Mouse (Mus musculus): ENCODE measurements around the gene Guca1a. TPM values are rescaled to one million over a fixed set of nuclear protein-coding genes. Genes with fewer than 3 reads are reported as not detected.

Gene Guca1a
- polyA plus RNA-seq (2021): 0.13 TPM

- ChIA-PET POLR2A (no interaction called here), CTCF (interaction anchor here (0.8 to 1.5 kb wide), 2 partner anchors 9 to 26 kb away, joined by 3 read pairs; no protein-coding TSS in a partner anchor)
- peaks cover 3% of the 10 kb centered on the region for H3K27me3 ChIP-seq
- no peak for ATAC-seq
- in situ Hi-C loops (cut with MboI; ENCODE audit: low pct_unique_long_range_greater_than_20kb): no loop called here
- DNase-seq (ENCODE audit: low read depth, low spot score): no peak
- no peak for TF ChIP-seq CTCF (IDR thresholded peaks at IDR 0.05)
Measured at GRCm38 (mm10) chr17:47400451-47400850, at the start of gene Guca1a. TSS of gene Guca1a (minus strand) at chr17:47400584.

GRCm38 (mm10) chr17:47449432-47449831, 49.0 kb upstream of the Guca1a start:
- in situ Hi-C loops (cut with MboI; ENCODE audit: low pct_unique_long_range_greater_than_20kb): no loop called here
- no peaks in the 10 kb centered on the region for H3K27me3 ChIP-seq
- CTCF ChIA-PET: no interaction called here
- POLR2A ChIA-PET: no interaction called here
- no peak for TF ChIP-seq CTCF (IDR thresholded peaks at IDR 0.05)
- DNase-seq (ENCODE audit: low read depth, low spot score) (no peak), ATAC-seq (no peak)

GRCm38 (mm10) chr17:47448523-47449372, 48.4 kb upstream of the Guca1a start:
- DNase-seq (ENCODE audit: low read depth, low spot score): no peak
- in situ Hi-C loops (cut with MboI; ENCODE audit: low pct_unique_long_range_greater_than_20kb): no loop called here
- H3K27me3 ChIP-seq: no peaks in the 10 kb centered on the region
- no peak for ATAC-seq
- POLR2A ChIA-PET: no interaction called here
- no peak for TF ChIP-seq CTCF (IDR thresholded peaks at IDR 0.05)
- CTCF ChIA-PET: no interaction called here

DNA sequence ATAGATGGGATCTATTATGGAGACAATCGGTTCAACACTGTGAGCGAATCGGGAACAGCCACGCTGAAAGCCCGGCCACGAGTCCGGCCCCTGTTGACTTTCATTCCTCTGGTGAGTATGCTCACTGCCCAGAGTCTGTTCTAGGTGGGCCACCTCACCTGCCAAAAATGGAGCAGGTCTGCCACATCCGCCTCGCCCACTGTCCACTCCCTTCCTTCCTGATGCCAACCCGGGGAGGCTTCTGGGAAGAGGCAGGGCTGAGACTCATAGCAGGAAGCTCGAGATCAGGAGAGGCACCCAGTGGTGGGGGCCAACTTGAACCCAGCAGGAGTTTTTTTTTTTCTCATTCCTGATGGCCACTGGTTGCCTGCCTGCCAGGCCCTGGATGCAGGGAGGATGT, 46.2 kb upstream of the Guca1a start:
- CTCF ChIA-PET: no interaction called here

DNA sequence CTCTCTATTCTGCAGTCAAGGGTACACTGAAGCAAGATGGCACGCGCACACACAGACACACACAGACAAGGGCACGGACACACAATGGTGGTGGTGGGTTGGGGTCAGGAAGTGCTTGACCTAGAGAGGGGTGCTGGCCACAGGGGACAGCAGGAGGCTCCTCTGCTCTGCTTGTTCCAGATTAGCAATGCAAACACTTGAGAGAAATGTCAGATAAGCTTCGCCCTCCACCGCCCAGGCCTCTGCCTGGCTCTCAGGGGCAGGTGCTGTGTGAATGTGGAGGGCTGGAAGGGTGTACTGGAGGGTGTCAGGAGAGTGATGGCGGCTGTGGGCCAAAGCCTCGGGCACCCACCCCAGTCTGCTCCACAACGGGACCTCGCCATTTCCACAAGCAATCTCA, 45.6 kb upstream of the Guca1a start:
- no peak for DNase-seq (ENCODE audit: low read depth, low spot score)

More for the DNA sequence above, 46.2 kb upstream of the Guca1a start:
- ATAC-seq (no peak), DNase-seq (ENCODE audit: low read depth, low spot score) (no peak)
- H3K27me3 ChIP-seq: no peaks in the 10 kb centered on the region
- TF ChIP-seq CTCF (IDR thresholded peaks at IDR 0.05): no peak
- in situ Hi-C loops (cut with MboI; ENCODE audit: low pct_unique_long_range_greater_than_20kb): no loop called here
- POLR2A ChIA-PET: no interaction called here

GRCm38 (mm10) chr17:47445518-47445917, 45.1 kb upstream of the Guca1a start:
- no peak for DNase-seq (ENCODE audit: low read depth, low spot score)
- H3K27me3 ChIP-seq: no peaks in the 10 kb centered on the region
- no peak for TF ChIP-seq CTCF (IDR thresholded peaks at IDR 0.05)

More for the DNA sequence above, 45.6 kb upstream of the Guca1a start:
- H3K27me3 ChIP-seq: no peaks in the 10 kb centered on the region
- no peak for TF ChIP-seq CTCF (IDR thresholded peaks at IDR 0.05)
- ATAC-seq: no peak
- ChIA-PET CTCF (no interaction called here), POLR2A (no interaction called here)
- in situ Hi-C loops (cut with MboI; ENCODE audit: low pct_unique_long_range_greater_than_20kb): no loop called here

DNA sequence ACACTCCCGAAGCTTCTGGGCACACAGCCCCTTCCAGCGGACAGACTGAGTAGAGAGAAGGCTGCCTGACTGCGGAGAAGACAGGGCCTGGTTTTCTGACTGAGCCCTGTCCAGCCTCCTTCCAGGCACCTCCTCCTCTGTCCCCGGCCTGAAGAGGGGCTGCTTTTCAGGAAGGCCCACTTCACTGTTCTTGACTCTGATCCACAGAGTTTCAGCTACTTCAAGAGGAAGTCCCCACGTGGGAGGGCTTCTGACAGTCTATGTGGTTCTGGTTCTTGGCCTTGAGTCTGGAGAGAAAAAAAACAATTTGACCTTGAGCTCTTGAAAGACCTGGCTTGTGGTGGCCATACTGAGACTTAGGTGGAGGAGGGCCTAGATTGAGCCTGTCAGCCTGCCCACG, 43.7 kb upstream of the Guca1a start:
- in situ Hi-C loops (cut with MboI; ENCODE audit: low pct_unique_long_range_greater_than_20kb): no loop called here
- ATAC-seq: no peak
- CTCF ChIA-PET: interaction anchor here (1.4 kb wide), 1 partner anchor 13 kb away, joined by 3 read pairs; no protein-coding TSS in a partner anchor
- no peaks in the 10 kb centered on the region for H3K27me3 ChIP-seq
- DNase-seq (ENCODE audit: low read depth, low spot score): no peak
- POLR2A ChIA-PET: no interaction called here
- no peak for TF ChIP-seq CTCF (IDR thresholded peaks at IDR 0.05)

More at GRCm38 (mm10) chr17:47445518-47445917, 45.1 kb upstream of the Guca1a start:
- ChIA-PET POLR2A (no interaction called here), CTCF (no interaction called here)
- in situ Hi-C loops (cut with MboI; ENCODE audit: low pct_unique_long_range_greater_than_20kb): no loop called here
- ATAC-seq: no peak

- ATAC-seq: no peak
- CTCF ChIA-PET: no interaction called here
- no peak for TF ChIP-seq CTCF (IDR thresholded peaks at IDR 0.05)
Measured at GRCm38 (mm10) chr17:47442271-47442670, 41.9 kb upstream of the Guca1a start.

GRCm38 (mm10) chr17:47441296-47442051, 41.1 kb upstream of the Guca1a start:
- TF ChIP-seq CTCF (IDR thresholded peaks at IDR 0.05): no peak
- no peaks in the 10 kb centered on the region for H3K27me3 ChIP-seq
- in situ Hi-C loops (cut with MboI; ENCODE audit: low pct_unique_long_range_greater_than_20kb): no loop called here
- CTCF ChIA-PET: interaction anchor here (1.2 to 1.6 kb wide), 2 partner anchors 9 to 71 kb away, joined by 3 to 4 read pairs; no protein-coding TSS in a partner anchor
- POLR2A ChIA-PET: no interaction called here
- DNase-seq (ENCODE audit: low read depth, low spot score): no peak
- no peak for ATAC-seq

More at GRCm38 (mm10) chr17:47442271-47442670, 41.9 kb upstream of the Guca1a start:
- POLR2A ChIA-PET: no interaction called here
- in situ Hi-C loops (cut with MboI; ENCODE audit: low pct_unique_long_range_greater_than_20kb): no loop called here
- H3K27me3 ChIP-seq: no peaks in the 10 kb centered on the region
- DNase-seq (ENCODE audit: low read depth, low spot score): no peak

GRCm38 (mm10) chr17:47440359-47440890, 40.0 kb upstream of the Guca1a start:
- ChIA-PET POLR2A (no interaction called here), CTCF (interaction anchor here (1.2 to 2.0 kb wide), 4 partner anchors 12 to 70 kb away, joined by 3 to 5 read pairs (median 4); no protein-coding TSS in a partner anchor)
- no peaks in the 10 kb centered on the region for H3K27me3 ChIP-seq
- peak; percentile 81 for ATAC-seq
- in situ Hi-C loops (cut with MboI; ENCODE audit: low pct_unique_long_range_greater_than_20kb): no loop called here
- peak; percentile 79 for DNase-seq (ENCODE audit: low read depth, low spot score)
- no peak for TF ChIP-seq CTCF (IDR thresholded peaks at IDR 0.05)

All from Patski (cell line).